Mouse (Mus musculus) liver, embryonic 13.5 days (tissue): Measurements from ENCODE around the gene Gm13043. TPM values are rescaled to one million over a fixed set of nuclear protein-coding genes. Genes with fewer than 3 reads are reported as not detected.
"Not testable (repeated sequence)": the region's sequence is repeated elsewhere in the genome, so short reads cannot be mapped to it uniquely, and the experiment has no call there.

ENCODE experiments used
- ATAC-seq: fragments of 200-750 bp; cut with Nextera tagmentation; 2 replicates; pipeline ENCODE4 v1.8.0; 2017; ENCODE audit warnings: low read depth, mild to moderate bottlenecking, moderate number of reproducible peaks, moderate library complexity
- DNase-seq: peaks from one replicate; pipeline ENCODE4 v3.0.0; 2022
- H3K27ac ChIP-seq: fragments of 300-500 bp; sonication (generic); 2 replicates; pipeline ENCODE4 v1.5.1; 2015; ENCODE audit warnings: moderate library complexity, mild to moderate bottlenecking, inconsistent platforms
- H3K27me3 ChIP-seq: fragments of 300-500 bp; sonication (generic); 2 replicates; pipeline ENCODE4 v1.6.1; 2015; ENCODE audit warnings: mild to moderate bottlenecking, inconsistent platforms
- H3K36me3 ChIP-seq: fragments of 300-500 bp; sonication (generic); 2 replicates; pipeline ENCODE4 v1.6.1; 2015; ENCODE audit warnings: mild to moderate bottlenecking, inconsistent platforms
- H3K4me1 ChIP-seq: fragments of 300-500 bp; sonication (generic); replicated peaks from 2 replicates; pipeline ENCODE4 v1.6.1; 2015; ENCODE audit warnings: inconsistent platforms
- H3K4me2 ChIP-seq: fragments of 300-500 bp; sonication (generic); 2 replicates; pipeline ENCODE4 v1.6.1; 2015; ENCODE audit warnings: inconsistent platforms, mild to moderate bottlenecking, moderate library complexity
- H3K4me3 ChIP-seq: fragments of 300-500 bp; sonication (generic); replicated peaks from 2 replicates; pipeline ENCODE4 v1.5.1; 2015; ENCODE audit warnings: mild to moderate bottlenecking, inconsistent platforms
- H3K9ac ChIP-seq: fragments of 300-500 bp; sonication (generic); 2 replicates; pipeline ENCODE4 v1.6.1; 2015; ENCODE audit warnings: mild to moderate bottlenecking, inconsistent platforms
- H3K9me3 ChIP-seq: fragments of 300-500 bp; sonication (generic); replicated peaks from 2 replicates; pipeline ENCODE4 v1.6.1; 2016; ENCODE audit warnings: inconsistent platforms
- WGBS: fragments of 180-500 bp; shearing (Covaris S2); methylation state at CpG from one replicate; pipeline ENCODE4 v1.1.7; 2015; ENCODE audit not compliant: insufficient replicate concordance; 5-methylcytosine and 5-hydroxymethylcytosine counted together
- polyA plus RNA-seq: library from polyadenylated mRNA; unstranded; fragments of >200 nt; fragmentation: Nextera tagmentation; extraction: Ambion mirVana; gene quantifications from 2 replicates; pipeline ENCODE4 v1.2.1, GENCODE M21; 2015

The Gm13043 gene
- not detected in 2 replicates for polyA plus RNA-seq

- no peak for DNase-seq
- no peak within 1 kb of the TSS for H3K4me2 ChIP-seq
- no peaks in the 10 kb centered on the region for H3K9me3 ChIP-seq
- WGBS, result 65% methylated on average over 3 of the region's 3 CpGs
- H3K4me1 ChIP-seq, result no peaks in the 10 kb centered on the region
- no peak for ATAC-seq
- no peak within 1 kb of the TSS for H3K4me3 ChIP-seq
- no peaks in the 10 kb centered on the region for H3K27me3 ChIP-seq
- H3K36me3 ChIP-seq, result no peaks in the 10 kb centered on the region
- H3K27ac ChIP-seq, result no peak within 1 kb of the TSS
- no peak within 1 kb of the TSS for H3K9ac ChIP-seq
Observed at GRCm38 (mm10) chr4:143511043-143511442, at the start of gene Gm13043. Gm13043 (plus strand) TSS chr4:143511343.

- not testable (repeated sequence) for H3K27ac ChIP-seq, H3K4me2 ChIP-seq, H3K27me3 ChIP-seq, H3K4me3 ChIP-seq, H3K9me3 ChIP-seq, ATAC-seq, H3K36me3 ChIP-seq, H3K4me1 ChIP-seq, DNase-seq, H3K9ac ChIP-seq
- WGBS, result no CpG with 5 or more reads among the region's 3 CpGs
Observed at GRCm38 (mm10) chr4:143535654-143536053, 24.5 kb downstream of the Gm13043 start, which contains the start of gene Gm13040. Gm13040 (plus strand) TSS chr4:143535954.

- H3K4me1 ChIP-seq, H3K27ac ChIP-seq, H3K4me3 ChIP-seq, H3K27me3 ChIP-seq, H3K36me3 ChIP-seq, H3K4me2 ChIP-seq, DNase-seq, H3K9me3 ChIP-seq, ATAC-seq, H3K9ac ChIP-seq: not testable (repeated sequence)
- WGBS, result no CpG with 5 or more reads among the region's 3 CpGs
Observed at GRCm38 (mm10) chr4:143551400-143551799, 40.3 kb downstream of the Gm13043 start, which contains the start of the genes BC080695 and Gm13057. BC080695 (plus strand) TSS chr4:143551700. Gm13057 (plus strand) TSS chr4:143551709.

Other genes starting within 250 kb of the Gm13043 start
- 1.4 and 1.6 TPM in 2 replicates for gene Pdpn, start 211.8 kb upstream of the Gm13043 start, polyA plus RNA-seq
- not detected in 2 replicates for gene Lrrc38, start 161.6 kb upstream of the Gm13043 start, polyA plus RNA-seq
- gene Pramel1, start 116.9 kb upstream of the Gm13043 start, polyA plus RNA-seq, result not detected in 2 replicates
- 4.0 and 5.6 TPM in 2 replicates for gene Pramef8, start 98.9 kb upstream of the Gm13043 start, polyA plus RNA-seq
- not detected in 2 replicates for gene Oog4, start 61.0 kb upstream of the Gm13043 start, polyA plus RNA-seq
- gene Gm13040, start 24.6 kb downstream of the Gm13043 start, polyA plus RNA-seq, result not detected in 2 replicates
- gene BC080695, start 40.4 kb downstream of the Gm13043 start, polyA plus RNA-seq, result not detected in 2 replicates
- not detected in 2 replicates for gene Gm13057, start 40.4 kb downstream of the Gm13043 start, polyA plus RNA-seq
- gene Gm13083, start 103.7 kb downstream of the Gm13043 start, polyA plus RNA-seq, result not detected in 2 replicates
- gene Gm13088, start 145.9 kb downstream of the Gm13043 start, polyA plus RNA-seq, result not detected in 2 replicates
- not detected in 2 replicates for gene Gm13089, start 191.4 kb downstream of the Gm13043 start, polyA plus RNA-seq
- gene Gm13078, start 208.1 kb downstream of the Gm13043 start, polyA plus RNA-seq, result not detected in 2 replicates